Mouse (Mus musculus): ENCODE data around the gene Rnf133. TPM values are rescaled to one million over a fixed set of nuclear protein-coding genes. Genes with fewer than 3 reads are reported as not detected.

Rnf133 gene
- under 1 TPM; 0.25 to 0.89 TPM for total RNA-seq (2021)
- long read RNA-seq, result 0 reads

DNA sequence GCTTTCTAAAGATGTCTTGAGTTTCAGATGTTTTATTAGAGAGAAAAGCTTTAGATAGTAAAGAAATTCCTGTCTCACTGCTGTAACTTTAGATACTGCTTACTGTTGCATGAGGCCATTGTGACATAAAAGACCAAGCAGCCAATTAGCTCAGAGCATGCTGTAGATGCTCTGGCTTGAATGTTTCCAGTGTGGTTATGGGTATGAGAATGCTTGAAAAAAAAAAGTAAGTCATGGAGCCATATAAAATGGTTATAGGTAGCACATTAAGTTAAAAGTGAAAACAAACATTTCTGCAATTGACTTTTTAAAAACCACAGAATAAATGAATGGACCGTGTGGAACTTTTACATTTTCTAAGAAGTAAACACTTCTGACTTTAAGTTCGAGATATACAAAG lies at the start of gene Rnf133:
Gene Rnf133 (minus strand): TSS at position 101 of the 400 bp plus-strand sequence.
- no peak for DNase-seq (ENCODE audit: low spot score in 2 of 2)

DNA sequence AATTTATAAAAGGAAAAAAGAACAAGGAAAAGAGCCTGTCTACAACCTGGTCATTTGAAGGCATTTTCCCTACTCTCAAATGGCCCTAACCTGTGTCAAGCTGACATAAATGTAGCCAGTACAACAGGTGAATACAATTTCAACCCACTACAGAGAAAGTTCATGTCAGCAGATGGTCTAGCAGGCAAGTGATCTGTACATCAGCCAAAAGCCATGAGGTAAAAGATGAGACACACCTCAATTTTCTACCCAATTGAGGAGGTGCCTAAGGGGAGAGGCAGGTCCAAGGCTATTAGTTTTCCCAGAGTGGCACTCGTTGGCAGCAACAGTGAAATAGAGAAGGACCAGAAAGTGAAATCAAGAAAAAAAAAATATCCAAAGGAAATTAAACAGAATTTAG lies 28.1 kb upstream of the Rnf133 start:
- no peak for DNase-seq (ENCODE audit: low spot score in 2 of 2)

DNA sequence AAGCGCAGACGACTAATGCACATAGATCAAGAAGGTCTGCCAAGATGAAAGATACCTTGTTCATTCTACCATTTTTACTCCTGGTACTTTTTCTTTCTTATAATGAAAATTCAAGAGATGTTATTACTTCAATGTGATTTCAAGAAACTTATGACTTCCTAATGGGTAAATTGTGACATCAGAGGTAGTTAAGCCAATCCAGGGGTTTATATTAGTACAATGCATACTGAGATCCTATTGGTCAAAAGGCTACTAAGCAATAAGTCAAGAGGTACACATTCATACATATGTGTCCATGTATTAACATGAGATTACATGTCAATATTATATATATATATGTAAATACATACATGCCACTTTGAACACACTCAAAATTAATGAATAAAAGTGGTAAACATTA lies 4.9 kb upstream of the Rnf133 start, which contains the start of gene Rnf148:
Gene Rnf148 (minus strand): TSS at position 101 of the 400 bp plus-strand sequence.
- DNase-seq (ENCODE audit: low spot score in 2 of 2), result no peak

DNA sequence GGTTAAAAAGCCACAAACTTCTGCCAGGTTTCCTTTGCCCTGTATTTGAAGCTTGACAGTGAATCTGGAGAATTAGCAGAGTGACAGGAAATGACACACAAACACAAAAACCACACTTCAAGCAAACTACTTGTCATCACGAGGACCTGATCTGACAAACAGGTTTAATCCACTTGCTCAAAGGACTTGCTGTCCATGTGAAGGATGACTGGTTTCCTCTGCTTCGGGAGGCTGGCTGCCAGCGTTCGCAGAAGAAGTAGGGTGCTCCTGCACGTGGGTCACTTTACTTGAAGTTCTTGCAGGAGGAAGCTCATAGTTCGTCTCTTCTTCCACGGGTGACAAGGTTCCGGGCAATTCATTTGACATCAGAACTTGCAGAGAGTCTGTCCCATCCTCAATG lies 1.4 kb downstream of the Rnf133 start:
- no peak for DNase-seq (ENCODE audit: low spot score in 2 of 2)

DNA sequence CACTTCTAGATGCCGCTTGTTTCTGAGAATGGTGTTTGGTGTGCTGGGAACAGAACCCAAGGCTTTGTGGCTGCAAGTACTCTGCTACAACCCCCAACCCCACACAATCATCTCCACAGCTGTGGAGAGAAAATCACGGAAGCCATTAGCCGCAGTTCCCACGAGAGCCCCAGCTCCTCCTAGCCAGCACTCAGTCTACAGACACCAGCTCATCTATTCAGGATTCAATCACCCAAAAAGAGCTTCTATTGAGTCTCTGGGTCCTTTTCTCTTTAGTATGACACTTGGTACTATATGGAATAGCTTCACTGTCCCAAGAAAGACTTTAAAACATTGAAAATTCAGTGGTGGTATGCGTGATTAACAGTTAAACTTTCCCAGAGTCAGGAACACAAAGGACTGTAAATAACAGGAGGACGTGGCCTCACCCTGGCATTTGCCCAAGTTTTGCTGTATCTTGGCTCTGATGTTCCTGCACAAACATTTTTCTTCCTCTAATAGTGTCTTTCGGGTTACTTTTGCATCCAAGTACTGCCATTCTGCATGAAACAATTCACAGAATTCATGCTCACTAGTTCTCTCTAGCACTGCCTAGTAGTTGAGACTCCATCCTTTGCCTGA lies 2.4 kb downstream of the Rnf133 start:
- no peak for DNase-seq (ENCODE audit: low spot score in 2 of 2)

DNA sequence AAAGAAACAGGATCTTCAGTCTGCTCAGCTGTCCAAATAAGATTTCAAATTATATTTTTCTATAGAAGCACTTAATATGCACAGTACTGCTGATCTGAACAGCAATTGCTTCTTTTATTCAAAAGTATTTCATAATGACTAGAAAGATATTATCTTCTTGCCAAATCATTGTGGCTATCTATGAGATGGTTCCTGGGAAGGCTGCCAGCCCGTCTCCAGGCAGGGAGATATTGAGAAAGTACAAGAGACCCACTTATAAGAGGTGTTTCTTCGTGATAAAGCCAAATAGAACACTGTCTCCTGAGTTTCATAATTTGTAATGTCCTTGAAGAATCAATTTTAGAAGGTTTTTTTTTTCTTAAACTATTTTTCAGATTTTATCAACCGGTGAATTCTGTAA lies 13.0 kb downstream of the Rnf133 start:
- no peak for DNase-seq (ENCODE audit: low spot score in 2 of 2)

DNA sequence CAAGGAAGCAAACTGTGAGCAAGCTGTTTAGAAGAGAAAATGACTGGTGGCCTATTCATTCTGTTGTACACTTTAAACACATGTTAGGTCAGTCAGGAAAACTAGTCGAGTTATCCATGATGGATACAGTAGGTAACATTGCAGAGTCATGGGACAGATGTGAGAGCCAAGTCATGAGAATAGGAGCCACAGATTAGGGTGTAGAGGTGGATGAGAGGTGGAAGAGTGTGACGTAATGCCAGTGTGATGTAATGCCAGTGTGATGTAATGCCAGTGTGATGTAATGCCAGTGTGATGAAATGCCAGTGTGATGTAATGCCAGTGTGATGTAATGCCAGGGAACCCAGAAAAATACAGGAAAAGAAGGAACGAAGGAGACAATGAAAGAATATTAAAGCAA lies 14.9 kb downstream of the Rnf133 start:
- no peak for DNase-seq (ENCODE audit: low spot score in 2 of 2)

- no peak for DNase-seq (ENCODE audit: low spot score in 2 of 2)
Observed at GRCm38 (mm10) chr6:23634016-23634415, 16.1 kb downstream of the Rnf133 start.

DNA sequence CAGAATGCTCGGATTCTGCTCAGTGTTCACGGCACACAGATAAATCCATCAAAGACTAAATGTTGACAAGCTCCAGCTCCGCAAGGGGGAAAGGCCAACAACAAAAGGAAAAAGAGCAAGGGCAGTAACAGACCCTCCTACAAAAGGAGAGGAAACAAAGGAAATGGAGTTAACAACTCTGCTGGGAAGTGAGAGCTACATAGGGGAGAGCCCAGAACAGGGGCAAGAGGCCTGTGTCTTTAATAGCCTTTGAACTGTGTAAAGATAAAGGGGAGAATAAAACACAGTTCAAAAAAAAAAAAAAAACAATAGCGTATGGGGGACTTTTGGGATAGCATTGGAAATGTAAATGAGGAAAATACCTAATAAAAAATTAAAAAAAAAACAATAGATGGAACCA lies 19.6 kb downstream of the Rnf133 start:
- no peak for DNase-seq (ENCODE audit: low spot score in 2 of 2)

Other genes with a start within 250 kb of the Rnf133 start
- under 1 TPM; 0.71 to 0.96 TPM for gene Rnf148, start 4.8 kb upstream of the Rnf133 start, total RNA-seq (2021)
- 10 to 100 TPM; 79.1 to 83.7 TPM for gene Cadps2, start 189.1 kb upstream of the Rnf133 start, total RNA-seq (2021)

Measured in layer of hippocampus, postnatal 10 days (tissue).